Mouse (Mus musculus) CH12.LX (cell line): ENCODE data around the gene Lin7b.

Experiments
- CHD2 ChIP-seq: IDR thresholded peaks from 2 replicates; pipeline ENCODE4 v1.6.1; 2011; ENCODE audit warnings: low read length, improper control_type of control experiment
- CTCF ChIP-seq, 2 experiments: IDR thresholded peaks in 1 of 2; conservative IDR thresholded peaks in 1 of 2; 2 replicates each; pipeline ENCODE4 v1.5.1; 2011 to 2012; ENCODE audit warnings: low read depth in 2 of 2, low read length in 2 of 2, improper control_type of control experiment in 1 of 2, inconsistent platforms in 1 of 2, mild to moderate bottlenecking in 1 of 2, moderate library complexity in 1 of 2
- EP300 ChIP-seq: IDR thresholded peaks from 2 replicates; pipeline ENCODE4 v1.6.1; 2011; ENCODE audit warnings: low read length, improper control_type of control experiment
- HCFC1 ChIP-seq: IDR thresholded peaks from 2 replicates; pipeline ENCODE4 v1.6.1; 2012; ENCODE audit warnings: low read depth, mild to moderate bottlenecking, inconsistent platforms, low read length, improper control_type of control experiment
- MAFK ChIP-seq: IDR thresholded peaks from 2 replicates; pipeline ENCODE4 v1.6.1; 2011; ENCODE audit warnings: low read length, improper control_type of control experiment; ENCODE audit not compliant: insufficient replicate concordance
- MYC ChIP-seq: IDR thresholded peaks from 2 replicates; pipeline ENCODE4 v1.6.1; 2011; ENCODE audit warnings: low read depth, mild to moderate bottlenecking, improper control_type of control experiment, low read length
- NELFE ChIP-seq: IDR thresholded peaks from 2 replicates; pipeline ENCODE4 v1.6.1; 2011; ENCODE audit warnings: low read depth, low read length, improper control_type of control experiment
- NRF1 ChIP-seq: IDR thresholded peaks from 2 replicates; pipeline ENCODE4 v1.6.1; 2014; ENCODE audit warnings: low read depth, mild to moderate bottlenecking, inconsistent platforms, low read length, improper control_type of control experiment, moderate library complexity
- POLR2A ChIP-seq: IDR thresholded peaks from 2 replicates; pipeline ENCODE4 v1.6.1; 2011; ENCODE audit warnings: low read depth, mild to moderate bottlenecking, improper control_type of control experiment, low read length
- POLR2AphosphoS2 ChIP-seq: IDR thresholded peaks from 2 replicates; pipeline ENCODE4 v1.6.1; 2011; ENCODE audit warnings: low read depth, low read length, improper control_type of control experiment
- SMC3 ChIP-seq: IDR thresholded peaks from 2 replicates; pipeline ENCODE4 v1.6.1; 2011; ENCODE audit warnings: low read depth, low read length, improper control_type of control experiment
- TBP ChIP-seq: conservative IDR thresholded peaks from 2 replicates; pipeline ENCODE4 v1.6.1; 2011; ENCODE audit warnings: low read depth, low read length, improper control_type of control experiment

GRCm38 (mm10) chr7:45340066-45340442 lies 30.3 kb downstream of the Lin7b start:
- TF ChIP-seq POLR2AphosphoS2 (no peak), POLR2A (no peak), CTCF (conservative IDR thresholded peaks at IDR 0.05 in 1 of 2, IDR thresholded peaks at IDR 0.05 in 1 of 2; ENCODE audit: low read depth in 2 of 2, low read length in 2 of 2) (no peak), NELFE (no peak), SMC3 (no peak), MYC (no peak), TBP (no peak), EP300 (no peak), HCFC1 (no peak), NRF1 (no peak), MAFK (no peak), CHD2 (no peak)
